Mouse (Mus musculus): ENCODE results near the gene Fyb2. TPM values are rescaled to one million over a fixed set of nuclear protein-coding genes. Genes with fewer than 3 reads are reported as not detected.
"Not testable (repeated sequence)": the region's sequence is repeated elsewhere in the genome, so short reads cannot be mapped to it uniquely, and the experiment has no call there.

Gene Fyb2
- total RNA-seq, 2 experiments from 2014 or later = 2.6 to 2.8 TPM

- no peak for DNase-seq (ENCODE audit: extremely low spot score in 1 of 2, low spot score in 1 of 2)
These were observed 88.5 kb downstream of the Fyb2 start for GRCm38 (mm10) chr4:105001736-105002135.

GRCm38 (mm10) chr4:105004135-105004534 is 90.9 kb downstream of the Fyb2 start:
- no peak for DNase-seq (ENCODE audit: extremely low spot score in 1 of 2, low spot score in 1 of 2)

GRCm38 (mm10) chr4:105004649-105005048 is 91.4 kb downstream of the Fyb2 start:
- DNase-seq (ENCODE audit: extremely low spot score in 1 of 2, low spot score in 1 of 2) = not testable (repeated sequence)

- no peak for DNase-seq (ENCODE audit: extremely low spot score in 1 of 2, low spot score in 1 of 2)
These were observed 94.2 kb downstream of the Fyb2 start for GRCm38 (mm10) chr4:105007360-105008018.

- no peak for DNase-seq (ENCODE audit: extremely low spot score in 1 of 2, low spot score in 1 of 2)
These were observed 100.5 kb downstream of the Fyb2 start for GRCm38 (mm10) chr4:105013718-105014117.

GRCm38 (mm10) chr4:105015496-105015895 is 102.2 kb downstream of the Fyb2 start:
- DNase-seq (ENCODE audit: extremely low spot score in 1 of 2, low spot score in 1 of 2) = no peak

GRCm38 (mm10) chr4:105016006-105016613 is 102.9 kb downstream of the Fyb2 start:
- no peak for DNase-seq (ENCODE audit: extremely low spot score in 1 of 2, low spot score in 1 of 2)

- no peak for DNase-seq (ENCODE audit: extremely low spot score in 1 of 2, low spot score in 1 of 2)
These were observed 114.0 kb downstream of the Fyb2 start for GRCm38 (mm10) chr4:105027278-105027677.

GRCm38 (mm10) chr4:105031104-105031503 is 117.8 kb downstream of the Fyb2 start:
- no peak for DNase-seq (ENCODE audit: extremely low spot score in 1 of 2, low spot score in 1 of 2)

- DNase-seq (ENCODE audit: extremely low spot score in 1 of 2, low spot score in 1 of 2) = no peak
These were observed 119.9 kb downstream of the Fyb2 start for GRCm38 (mm10) chr4:105033153-105033552.

GRCm38 (mm10) chr4:105034259-105034658 is 121.0 kb downstream of the Fyb2 start:
- no peak for DNase-seq (ENCODE audit: extremely low spot score in 1 of 2, low spot score in 1 of 2)

- DNase-seq (ENCODE audit: extremely low spot score in 1 of 2, low spot score in 1 of 2) = no peak
These were observed 136.8 kb downstream of the Fyb2 start for GRCm38 (mm10) chr4:105050041-105050440.

- no peak for DNase-seq (ENCODE audit: extremely low spot score in 1 of 2, low spot score in 1 of 2)
These were observed 138.0 kb downstream of the Fyb2 start for GRCm38 (mm10) chr4:105051291-105051690.

Other genes starting within 250 kb of the Fyb2 start
- gene C8b, start 147.1 kb upstream of the Fyb2 start, total RNA-seq (2021) = under 1 TPM in 1 of 2 experiments, not detected in 1; 0.28 TPM
- not detected for gene Gm17662, start 56.1 kb upstream of the Fyb2 start, total RNA-seq (2021)
- not detected for gene C8a, start 37.1 kb upstream of the Fyb2 start, total RNA-seq (2021)
- gene Prkaa2, start 196.4 kb downstream of the Fyb2 start, total RNA-seq (2021) = 10 to 100 TPM; 16.3 to 18.6 TPM
- 100 to 1,000 TPM; 202 to 209 TPM for gene Plpp3, start 243.9 kb downstream of the Fyb2 start, total RNA-seq (2021)